Mouse (Mus musculus) Patski (cell line): ENCODE measurements around the gene Ehbp1. TPM values are rescaled to one million over a fixed set of nuclear protein-coding genes. Genes with fewer than 3 reads are reported as not detected.

Source experiments
- ATAC-seq: fragments of 100-300 bp; one replicate; pipeline ENCODE4 v1.8.0; 2021
- CTCF ChIA-PET: fragments of 350-600 bp; sonication (Branson Sonifier 250); formaldehyde crosslinking; loops from one replicate; lab custom pipeline; 2022; ENCODE audit warnings: inconsistent platforms; lab: Charles Lee
- POLR2A ChIA-PET: fragments of 350-600 bp; sonication (Branson Sonifier 250); formaldehyde crosslinking; loops from one replicate; lab custom pipeline; 2022; ENCODE audit warnings: antibody characterized with exemption, inconsistent platforms; lab: Charles Lee
- DNase-seq: peaks from one replicate; pipeline ENCODE4 v3.0.0-alpha.2; 2011; ENCODE audit warnings: low read depth, low spot score
- H3K27me3 ChIP-seq: fragments of 371-371 bp; one replicate; pipeline ENCODE4 v1.5.1; 2021
- CTCF ChIP-seq: fragments of 100-300 bp; IDR thresholded peaks from one replicate; pipeline ENCODE4 v1.5.1; 2021
- in situ Hi-C: fragments of 300-500 bp; cut with MboI; formaldehyde crosslinking; loops from 3 replicates; pipeline ENCODE4 v1.11.1; 2018; ENCODE audit warnings: low pct_unique_long_range_greater_than_20kb, mixed read lengths
- polyA plus RNA-seq: library from polyadenylated mRNA; unstranded; gene quantifications from one replicate; pipeline ENCODE4 v1.2.3, GENCODE M21; 2021

The Ehbp1 gene
- polyA plus RNA-seq, 1 experiment from 2014 or later = 13.5 TPM

- POLR2A ChIA-PET = interaction anchor here (0.7 kb wide), 1 partner anchor 1163 kb away, joined by 5 read pairs; no protein-coding TSS in a partner anchor
- in situ Hi-C loops = no loop called here
- H3K27me3 ChIP-seq = no peaks in the 10 kb centered on the region
- CTCF ChIA-PET = interaction anchor here (1.2 kb wide), 1 partner anchor 51 kb away, joined by 3 read pairs; no protein-coding TSS in a partner anchor
- no peak for TF ChIP-seq CTCF
- DNase-seq = no peak
- no peak for ATAC-seq
Observed at GRCm38 (mm10) chr11:21996661-21997560, 345.2 kb downstream of the Ehbp1 start.

GRCm38 (mm10) chr11:21996325-21996647 lies 345.8 kb downstream of the Ehbp1 start:
- in situ Hi-C loops = no loop called here
- no peak for ATAC-seq
- no peak for DNase-seq
- ChIA-PET POLR2A (no interaction called here), CTCF (interaction anchor here (1.2 kb wide), 1 partner anchor 52 kb away, joined by 3 read pairs; no protein-coding TSS in a partner anchor)
- H3K27me3 ChIP-seq = no peaks in the 10 kb centered on the region
- TF ChIP-seq CTCF = no peak

- in situ Hi-C loops = no loop called here
- ChIA-PET CTCF (no interaction called here), POLR2A (no interaction called here)
- ATAC-seq (no peak), DNase-seq (no peak)
- H3K27me3 ChIP-seq = no peaks in the 10 kb centered on the region
- TF ChIP-seq CTCF = no peak
Observed at GRCm38 (mm10) chr11:21995534-21996324, 346.4 kb downstream of the Ehbp1 start.

- in situ Hi-C loops = no loop called here
- DNase-seq = no peak
- POLR2A ChIA-PET = no interaction called here
Observed at GRCm38 (mm10) chr11:21994377-21995370, 347.4 kb downstream of the Ehbp1 start.

GRCm38 (mm10) chr11:21993597-21994376 lies 348.3 kb downstream of the Ehbp1 start:
- DNase-seq (no peak), ATAC-seq (no peak)
- in situ Hi-C loops = no loop called here
- H3K27me3 ChIP-seq = peaks cover 5% of the 10 kb centered on the region
- no peak for TF ChIP-seq CTCF
- ChIA-PET CTCF (no interaction called here), POLR2A (no interaction called here)

More at GRCm38 (mm10) chr11:21994377-21995370, 347.4 kb downstream of the Ehbp1 start:
- CTCF ChIA-PET = no interaction called here
- peaks cover 5% of the 10 kb centered on the region for H3K27me3 ChIP-seq
- ATAC-seq = no peak
- no peak for TF ChIP-seq CTCF

GRCm38 (mm10) chr11:21992761-21993596 lies 349.1 kb downstream of the Ehbp1 start:
- ChIA-PET CTCF (no interaction called here), POLR2A (no interaction called here)
- in situ Hi-C loops = no loop called here
- ATAC-seq (no peak), DNase-seq (no peak)
- H3K27me3 ChIP-seq = peaks cover 5% of the 10 kb centered on the region
- no peak for TF ChIP-seq CTCF

DNA sequence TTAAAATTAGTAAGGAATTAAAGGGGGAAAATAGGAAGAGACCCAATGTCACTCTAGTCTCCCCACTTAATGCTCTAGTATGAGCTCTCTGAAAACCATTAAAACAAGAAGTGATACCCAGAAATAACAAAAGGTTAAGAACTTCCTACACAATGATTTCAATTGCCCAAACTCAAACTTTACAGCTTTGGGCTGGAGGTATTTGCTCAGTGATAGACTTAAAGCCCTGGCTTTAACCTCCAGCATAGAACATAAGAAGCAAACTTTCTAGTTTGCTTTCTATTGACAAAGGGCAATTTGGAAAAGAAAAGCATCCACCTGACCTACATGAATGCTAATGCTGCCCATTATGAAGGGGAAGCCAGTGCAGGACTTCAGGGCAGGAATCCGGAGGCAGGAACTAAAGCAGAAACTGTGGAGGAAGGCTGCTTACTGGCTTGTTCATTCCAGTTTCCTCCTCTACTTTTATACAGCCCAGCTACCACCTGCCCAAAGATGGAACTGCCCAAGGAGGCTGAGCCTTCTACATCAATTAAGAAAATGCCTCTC lies 353.6 kb downstream of the Ehbp1 start:
- peaks cover 5% of the 10 kb centered on the region for H3K27me3 ChIP-seq
- DNase-seq (no peak), ATAC-seq (no peak)
- TF ChIP-seq CTCF = no peak
- ChIA-PET POLR2A (interaction anchor here (0.7 to 1.1 kb wide), 3 partner anchors 19 to 1540 kb away, joined by 3 to 6 read pairs (median 4); no protein-coding TSS in a partner anchor), CTCF (no interaction called here)
- in situ Hi-C loops = no loop called here

DNA sequence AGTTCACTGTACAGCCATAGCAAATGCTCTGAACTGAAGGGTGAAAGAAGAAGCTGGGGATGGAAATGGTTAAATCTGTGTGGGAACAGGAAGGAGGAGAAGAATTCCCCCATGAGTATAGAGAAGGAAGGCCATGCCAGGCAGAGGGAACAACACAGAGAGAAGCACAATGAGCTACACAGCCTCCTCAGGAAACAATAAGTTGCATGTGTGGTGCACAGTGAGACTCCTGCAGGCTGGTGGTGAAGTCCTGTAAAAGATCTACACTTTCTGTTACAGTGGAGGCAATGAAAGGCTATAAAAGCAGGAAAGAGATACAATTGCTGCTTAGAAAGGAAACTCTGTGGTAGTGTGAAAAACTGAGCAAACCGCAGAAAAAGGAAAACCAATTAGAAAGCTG lies 357.0 kb downstream of the Ehbp1 start:
- H3K27me3 ChIP-seq = peaks cover 2% of the 10 kb centered on the region
- ChIA-PET CTCF (interaction anchor here (1.1 to 1.8 kb wide), 2 partner anchors 9 to 14 kb away, joined by 3 to 4 read pairs; no protein-coding TSS in a partner anchor), POLR2A (no interaction called here)
- ATAC-seq (no peak), DNase-seq (no peak)
- in situ Hi-C loops = no loop called here
- no peak for TF ChIP-seq CTCF
